Mouse (Mus musculus) heart, embryonic 11.5 days (tissue): ENCODE results near the gene Bcl9. TPM values are rescaled to one million over a fixed set of nuclear protein-coding genes. Genes with fewer than 3 reads are reported as not detected.
A peak's percentile ranks its signal among the peaks of the same experiment; 100 is the strongest.

Experiments used
- ATAC-seq: fragments of 200-750 bp; cut with Nextera tagmentation; replicated peaks from 2 replicates; pipeline ENCODE4 v1.8.0; 2017; ENCODE audit warnings: moderate library complexity; ENCODE audit not compliant: insufficient number of reproducible peaks, low FRiP score, low TSS enrichment
- H3K27ac ChIP-seq: fragments of 300-500 bp; sonication (generic); 2 replicates; pipeline ENCODE4 v1.5.1; 2014; ENCODE audit warnings: mild to moderate bottlenecking, low read depth, low read length
- H3K27me3 ChIP-seq: fragments of 300-500 bp; sonication (generic); 2 replicates; pipeline ENCODE4 v1.6.1; 2014; ENCODE audit warnings: mild to moderate bottlenecking, low read length, mixed read lengths; ENCODE audit not compliant: control insufficient read depth, insufficient read depth
- H3K36me3 ChIP-seq: fragments of 300-500 bp; sonication (generic); 2 replicates; pipeline ENCODE4 v1.6.1; 2014; ENCODE audit warnings: mild to moderate bottlenecking, low read length, moderate library complexity, mixed read lengths; ENCODE audit not compliant: control insufficient read depth, insufficient read depth
- H3K4me1 ChIP-seq: fragments of 300-500 bp; sonication (generic); 2 replicates; pipeline ENCODE4 v1.6.1; 2014; ENCODE audit warnings: low read length; ENCODE audit not compliant: control insufficient read depth, insufficient read depth
- H3K4me2 ChIP-seq: fragments of 300-500 bp; sonication (generic); 2 replicates; pipeline ENCODE4 v1.6.1; 2014; ENCODE audit warnings: mild to moderate bottlenecking, moderate library complexity
- H3K4me3 ChIP-seq: fragments of 300-500 bp; sonication (generic); 2 replicates; pipeline ENCODE4 v1.5.1; 2014; ENCODE audit warnings: low read depth, low read length
- H3K9ac ChIP-seq: fragments of 300-500 bp; sonication (generic); 2 replicates; pipeline ENCODE4 v1.6.1; 2014; ENCODE audit warnings: mild to moderate bottlenecking, low read depth, low read length, moderate library complexity
- H3K9me3 ChIP-seq: fragments of 300-500 bp; sonication (generic); replicated peaks from 2 replicates; pipeline ENCODE4 v1.6.1; 2016; ENCODE audit warnings: low read length; ENCODE audit not compliant: control insufficient read depth
- WGBS: fragments of 180-500 bp; shearing (Covaris S2); extraction: QIAGEN DNeasy Blood & Tissue Kit; methylation state at CpG from one replicate; pipeline ENCODE4 v1.1.7; 2014; ENCODE audit not compliant: insufficient replicate concordance; 5-methylcytosine and 5-hydroxymethylcytosine counted together
- polyA plus RNA-seq: library from polyadenylated mRNA; unstranded; fragments of >200 nt; fragmentation: Nextera tagmentation; extraction: Ambion mirVana; gene quantifications from 2 replicates; pipeline ENCODE4 v1.2.1, GENCODE M21; 2014

Bcl9 gene
- polyA plus RNA-seq, 1 experiment from 2014 or later, result 40.8 TPM

- H3K27ac ChIP-seq, result no peak overlapping the region
- no peak overlapping the region for H3K4me3 ChIP-seq
- ATAC-seq, result no peak
- H3K36me3 ChIP-seq, result peaks cover 8% of the 10 kb centered on the region
- no peaks in the 10 kb centered on the region for H3K27me3 ChIP-seq
- no peak overlapping the region for H3K4me2 ChIP-seq
- WGBS, result 77% methylated on average over 9 of the region's 9 CpGs
- H3K9ac ChIP-seq, result no peak overlapping the region
- no peaks in the 10 kb centered on the region for H3K9me3 ChIP-seq
- 0 out of 2 replicates have a peak, but pooled peaks cover 2% of the 10 kb centered on the region for H3K4me1 ChIP-seq
These were observed 125.5 kb downstream of the Bcl9 start for GRCm38 (mm10) chr3:97172231-97172630.

- H3K36me3 ChIP-seq, result peaks cover 8% of the 10 kb centered on the region
- WGBS, result 71% methylated on average over 6 of the region's 6 CpGs
These were observed 126.2 kb downstream of the Bcl9 start for GRCm38 (mm10) chr3:97171531-97171930.

GRCm38 (mm10) chr3:97167126-97167525 is 130.6 kb downstream of the Bcl9 start:
- 51% methylated on average over 4 of the region's 4 CpGs for WGBS
- Histone ChIP-seq H3K36me3 (no peaks in the 10 kb centered on the region; the same call in 1 of the 2 replicates), H3K4me3 (no peak overlapping the region), H3K9me3 (no peaks in the 10 kb centered on the region), H3K27me3 (no peaks in the 10 kb centered on the region), H3K9ac (no peak overlapping the region), H3K27ac (no peak overlapping the region), H3K4me1 (0 out of 2 replicates have a peak, but pooled peaks cover 2% of the 10 kb centered on the region), H3K4me2 (no peak overlapping the region)
- no peak for ATAC-seq

More at GRCm38 (mm10) chr3:97171531-97171930, 126.2 kb downstream of the Bcl9 start:
- no peak overlapping the region for H3K27ac ChIP-seq
- no peak for ATAC-seq
- H3K27me3 ChIP-seq, result no peaks in the 10 kb centered on the region
- H3K9me3 ChIP-seq, result no peaks in the 10 kb centered on the region
- 0 out of 2 replicates have a peak, but pooled peaks cover 2% of the 10 kb centered on the region for H3K4me1 ChIP-seq
- no peak overlapping the region for H3K9ac ChIP-seq
- no peak overlapping the region for H3K4me3 ChIP-seq
- H3K4me2 ChIP-seq, result no peak overlapping the region

- Histone ChIP-seq H3K9ac (no peak overlapping the region), H3K9me3 (no peaks in the 10 kb centered on the region), H3K4me2 (no peak overlapping the region), H3K4me3 (no peak overlapping the region), H3K27ac (no peak overlapping the region), H3K36me3 (no peaks in the 10 kb centered on the region; the same call in 1 of the 2 replicates), H3K27me3 (no peaks in the 10 kb centered on the region), H3K4me1 (peaks cover 10% of the 10 kb centered on the region; the same call in 1 of the 2 replicates)
- 52% methylated on average over 4 of the region's 4 CpGs for WGBS
- ATAC-seq, result no peak
These were observed 133.2 kb downstream of the Bcl9 start for GRCm38 (mm10) chr3:97164477-97164876.

GRCm38 (mm10) chr3:97161773-97162172 is 135.9 kb downstream of the Bcl9 start:
- no peak for ATAC-seq
- Histone ChIP-seq H3K9me3 (no peaks in the 10 kb centered on the region), H3K4me3 (no peak overlapping the region), H3K4me2 (no peak overlapping the region), H3K27ac (no peak overlapping the region), H3K4me1 (peaks cover 8% of the 10 kb centered on the region; the same call in 1 of the 2 replicates), H3K9ac (no peak overlapping the region), H3K36me3 (no peaks in the 10 kb centered on the region; the same call in 1 of the 2 replicates), H3K27me3 (no peaks in the 10 kb centered on the region)
- WGBS, result 50% methylated on average over 4 of the region's 4 CpGs

GRCm38 (mm10) chr3:97160908-97161307 is 136.8 kb downstream of the Bcl9 start:
- H3K4me2 ChIP-seq, result peak overlapping the region; percentile 31
- no peaks in the 10 kb centered on the region for H3K9me3 ChIP-seq
- no peak overlapping the region for H3K9ac ChIP-seq
- no peak for ATAC-seq
- H3K4me3 ChIP-seq, result no peak overlapping the region
- H3K27me3 ChIP-seq, result no peaks in the 10 kb centered on the region
- no peak overlapping the region for H3K27ac ChIP-seq
- H3K36me3 ChIP-seq, result no peaks in the 10 kb centered on the region
- H3K4me1 ChIP-seq, result peaks cover 8% of the 10 kb centered on the region; the same call in 1 of the 2 replicates
- WGBS, result 69% methylated on average over 10 of the region's 10 CpGs

GRCm38 (mm10) chr3:97159986-97160385 is 137.7 kb downstream of the Bcl9 start:
- Histone ChIP-seq H3K9ac (no peak overlapping the region), H3K9me3 (no peaks in the 10 kb centered on the region), H3K4me3 (peak overlapping the region; percentile 86; the same call in 1 of the 2 replicates), H3K4me2 (peak overlapping the region; percentile 93), H3K27ac (no peak overlapping the region), H3K27me3 (no peaks in the 10 kb centered on the region), H3K4me1 (peaks cover 8% of the 10 kb centered on the region; the same call in 1 of the 2 replicates), H3K36me3 (no peaks in the 10 kb centered on the region)
- ATAC-seq, result no peak
- WGBS, result 79% methylated on average over 2 of the region's 2 CpGs

GRCm38 (mm10) chr3:97159509-97159850 is 138.2 kb downstream of the Bcl9 start:
- peak overlapping the region; percentile 86 for H3K4me3 ChIP-seq
- peaks cover 8% of the 10 kb centered on the region; the same call in 1 of the 2 replicates for H3K4me1 ChIP-seq
- peak overlapping the region; percentile 83; the same call in 1 of the 2 replicates for H3K27ac ChIP-seq
- H3K9ac ChIP-seq, result peak overlapping the region; percentile 85
- 17% methylated on average over 6 of the region's 6 CpGs for WGBS
- peak overlapping the region; percentile 93 for H3K4me2 ChIP-seq
- no peaks in the 10 kb centered on the region for H3K9me3 ChIP-seq
- H3K36me3 ChIP-seq, result no peaks in the 10 kb centered on the region
- H3K27me3 ChIP-seq, result no peaks in the 10 kb centered on the region
- ATAC-seq, result no peak
